Mouse (Mus musculus) olfactory bulb, adult 2 months (tissue): Measurements from ENCODE around the gene Mrpl9. TPM values are rescaled to one million over a fixed set of nuclear protein-coding genes. Genes with fewer than 3 reads are reported as not detected.
A peak's percentile ranks its signal among the peaks of the same experiment; 100 is the strongest.

Source experiments
- H3K27ac ChIP-seq: fragments of 200-500 bp; 2 replicates; pipeline ENCODE4 v1.5.1; 2012; ENCODE audit warnings: low read depth, low read length; ENCODE audit not compliant: insufficient read depth
- H3K4me1 ChIP-seq: fragments of 200-500 bp; 2 replicates; pipeline ENCODE4 v1.6.1; 2012; ENCODE audit warnings: low read length; ENCODE audit not compliant: control insufficient read depth, insufficient read depth
- H3K4me3 ChIP-seq: fragments of 200-500 bp; 2 replicates; pipeline ENCODE4 v1.5.1; 2012; ENCODE audit warnings: mild to moderate bottlenecking, low read depth, low read length, moderate library complexity; ENCODE audit not compliant: insufficient read depth
- CTCF ChIP-seq: fragments of 200-500 bp; IDR thresholded peaks from 2 replicates; pipeline ENCODE4 v1.5.1; 2012; ENCODE audit warnings: low read depth, mild to moderate bottlenecking, low read length, moderate library complexity; ENCODE audit not compliant: insufficient read depth
- POLR2A ChIP-seq: fragments of 200-500 bp; IDR thresholded peaks from 2 replicates; pipeline ENCODE4 v1.6.1; 2012; ENCODE audit warnings: mild to moderate bottlenecking, low read depth, low read length, moderate library complexity; ENCODE audit not compliant: insufficient read depth
- WGBS: fragments of 180-500 bp; shearing (Covaris S2); methylation state at CpG from one replicate; pipeline ENCODE4 v1.1.7; 2018; 5-methylcytosine and 5-hydroxymethylcytosine counted together
- polyA plus RNA-seq: library from polyadenylated mRNA; stranded (reverse); fragments of >200 nt; gene quantifications from 2 replicates; pipeline ENCODE4 v1.2.4, GENCODE M21; 2012; ENCODE audit warnings: low replicate concordance; ENCODE audit not compliant: missing spikeins, insufficient read depth, insufficient read length

The Mrpl9 gene
- polyA plus RNA-seq, 1 experiment: not detected

DNA sequence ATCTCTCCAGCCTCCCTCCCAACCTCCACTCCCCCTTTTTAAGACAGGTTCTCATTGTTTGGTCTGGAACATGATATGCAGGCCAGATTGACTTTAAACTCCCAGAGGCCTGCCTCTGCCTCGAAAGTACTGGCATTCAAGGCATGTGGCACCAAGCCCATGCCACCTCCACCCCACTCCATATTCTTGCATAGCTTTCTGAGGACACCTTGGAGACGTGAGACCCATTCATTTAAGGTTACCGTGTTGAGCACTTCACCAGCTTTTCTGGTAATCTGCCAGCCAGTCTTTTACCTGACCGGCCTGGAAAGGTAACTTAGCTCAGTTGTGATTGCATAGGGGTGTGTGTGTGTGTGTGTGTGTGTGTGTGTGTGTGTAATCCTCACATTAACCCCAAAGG is 37.6 kb upstream of the Mrpl9 start:
- TF ChIP-seq CTCF: no peak
- TF ChIP-seq POLR2A: no peak
- H3K4me3 ChIP-seq: no peak overlapping the region
- WGBS: 76% methylated on average over 4 of the region's 4 CpGs
- peaks cover 17% of the 10 kb centered on the region for H3K4me1 ChIP-seq
- H3K27ac ChIP-seq: no peak overlapping the region

DNA sequence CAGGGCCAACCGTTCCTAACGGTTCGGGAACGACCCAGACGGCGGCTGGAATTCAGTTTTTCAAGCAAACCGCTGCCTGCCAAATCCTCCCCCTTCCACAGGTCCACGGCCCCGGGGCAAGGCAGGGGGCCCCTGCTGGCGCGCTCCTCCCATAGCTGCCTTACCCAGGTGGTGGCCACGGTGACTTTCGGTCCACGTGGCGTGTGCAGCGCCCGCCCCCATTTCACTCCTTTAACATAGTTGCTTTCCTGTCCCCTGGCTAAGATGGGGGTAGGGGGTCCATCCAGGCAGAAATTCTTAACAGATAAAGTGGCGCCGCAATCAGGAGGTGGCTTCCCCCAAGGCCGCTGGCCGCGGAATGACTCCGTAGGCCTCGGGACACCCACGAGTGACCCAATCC is 30.6 kb upstream of the Mrpl9 start:
- under 1% methylated on average over 25 of the region's 25 CpGs for WGBS
- no peak for TF ChIP-seq POLR2A
- no peak for TF ChIP-seq CTCF
- 0 out of 2 replicates have a peak, but pooled peaks cover 3% of the 10 kb centered on the region for H3K4me1 ChIP-seq
- peak overlapping the region; percentile 77 for H3K27ac ChIP-seq
- H3K4me3 ChIP-seq: peak overlapping the region; percentile 79

DNA sequence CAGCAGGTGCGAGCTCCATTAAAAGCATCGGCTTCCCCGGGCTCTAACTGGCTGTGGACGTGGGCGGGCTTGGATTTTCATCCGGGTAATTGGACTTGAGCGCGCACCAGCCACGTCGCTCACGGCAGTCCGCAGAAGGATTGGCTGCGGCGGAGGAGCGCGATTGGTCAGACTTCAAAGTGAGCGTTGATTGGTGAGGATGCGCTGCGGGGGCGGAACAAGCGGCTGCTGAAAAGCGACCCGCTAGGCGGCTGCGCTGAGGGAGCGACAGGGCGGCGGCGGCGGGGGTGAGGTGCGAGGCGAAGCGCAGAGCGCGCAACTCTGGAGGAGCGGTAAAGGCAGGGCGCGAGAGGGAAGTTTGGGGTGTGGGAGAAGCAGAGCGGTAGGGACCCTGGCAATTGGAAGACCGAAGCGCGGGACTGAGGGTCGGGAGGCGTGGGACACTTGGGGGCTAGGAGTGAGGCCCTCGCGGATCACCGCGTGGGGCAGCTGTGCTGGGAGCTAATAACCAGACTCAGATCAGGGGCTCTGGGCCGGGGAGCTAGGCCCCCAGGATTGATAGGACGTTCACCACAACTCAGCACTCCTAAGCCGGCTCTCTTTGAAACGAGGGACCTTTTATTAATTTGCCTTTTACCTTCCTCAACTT is 30.0 kb upstream of the Mrpl9 start, which contains the start of gene Tdrkh:
TSS of gene Tdrkh (plus strand) at position 243 of the 649 bp plus-strand sequence.
- H3K4me3 ChIP-seq: peak within 1 kb of the TSS; percentile 79
- TF ChIP-seq POLR2A (peak; percentile 79), CTCF (no peak)
- H3K4me1 ChIP-seq: 0 out of 2 replicates have a peak, but pooled peaks cover 3% of the 10 kb centered on the region
- 3% methylated on average over 52 of the region's 52 CpGs for WGBS
- peak within 1 kb of the TSS; percentile 77 for H3K27ac ChIP-seq

DNA sequence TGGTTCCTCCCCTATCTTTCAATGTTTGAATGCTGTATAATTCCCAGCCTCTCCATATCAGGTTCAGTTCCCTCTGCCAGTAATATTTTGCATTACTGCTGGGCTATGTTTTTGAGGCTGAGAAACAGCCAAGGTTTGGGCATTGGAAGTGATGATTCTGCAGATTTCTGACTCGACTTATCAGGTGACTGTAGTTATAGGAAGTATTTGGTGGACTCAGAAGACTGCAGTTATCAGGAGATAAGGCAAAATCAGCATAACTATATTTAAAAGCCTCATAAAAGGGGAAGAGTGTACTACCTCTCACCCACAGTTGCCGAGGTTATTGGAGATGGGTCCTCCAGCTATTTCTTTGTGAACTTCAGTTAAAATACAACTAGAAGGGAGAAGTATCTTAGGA is 12.1 kb upstream of the Mrpl9 start:
- no peak overlapping the region for H3K4me3 ChIP-seq
- no peak for TF ChIP-seq CTCF
- no peak for TF ChIP-seq POLR2A
- WGBS: 82% methylated on average over 2 of the region's 2 CpGs
- no peaks in the 10 kb centered on the region for H3K4me1 ChIP-seq
- H3K27ac ChIP-seq: no peak overlapping the region

DNA sequence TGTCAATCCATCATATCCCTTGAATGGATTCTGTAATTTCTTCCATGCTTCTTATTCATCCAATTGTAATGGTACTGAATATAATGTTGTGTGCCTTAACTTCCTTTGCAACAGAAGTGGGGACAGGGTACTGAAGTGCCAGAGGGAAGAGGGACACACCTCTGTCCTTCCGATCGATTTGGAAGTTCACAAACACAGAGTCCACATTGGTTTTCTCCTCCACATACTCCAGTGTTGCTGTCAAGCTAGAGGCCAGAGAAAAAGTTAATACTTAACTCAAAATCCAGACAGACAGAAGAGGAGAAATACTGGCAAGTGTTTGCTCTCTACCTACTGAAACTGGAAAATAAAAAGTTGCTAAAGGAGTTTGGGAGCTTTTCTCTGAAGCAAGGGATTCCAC is 8.8 kb upstream of the Mrpl9 start:
- Histone ChIP-seq H3K27ac (no peak overlapping the region), H3K4me1 (no peaks in the 10 kb centered on the region), H3K4me3 (no peak overlapping the region)
- WGBS: 90% methylated on average over 2 of the region's 2 CpGs
- no peak for TF ChIP-seq POLR2A
- TF ChIP-seq CTCF: no peak

GRCm38 (mm10) chr3:94436420-94436819 is 6.7 kb upstream of the Mrpl9 start:
- H3K27ac ChIP-seq: no peak overlapping the region
- 89% methylated on average over 9 of the region's 9 CpGs for WGBS
- TF ChIP-seq POLR2A: no peak
- H3K4me3 ChIP-seq: no peak overlapping the region
- H3K4me1 ChIP-seq: no peaks in the 10 kb centered on the region

DNA sequence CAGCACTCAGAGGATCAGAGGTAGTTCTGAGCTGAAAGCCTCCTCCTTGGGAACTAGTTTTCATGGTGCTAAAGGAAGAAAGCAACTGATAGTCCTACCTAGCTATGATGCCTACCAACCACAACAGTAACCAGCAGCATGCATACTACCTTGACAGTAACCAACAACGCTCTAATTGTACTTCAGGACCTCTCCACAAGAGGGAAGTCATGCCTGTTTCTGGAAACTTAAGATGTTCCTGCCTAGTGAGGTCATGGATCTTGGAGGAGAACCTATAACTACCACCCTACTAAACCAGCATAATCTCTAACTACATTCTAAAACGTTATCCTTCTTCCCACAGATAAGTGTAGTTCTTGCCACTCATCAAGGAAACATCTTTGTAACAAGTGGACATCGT is 1.9 kb upstream of the Mrpl9 start:
- no peak for TF ChIP-seq CTCF
- no peak for TF ChIP-seq POLR2A
- H3K4me3 ChIP-seq: no peak overlapping the region
- no peaks in the 10 kb centered on the region for H3K4me1 ChIP-seq
- H3K27ac ChIP-seq: no peak overlapping the region
- WGBS: 37% methylated on average over 3 of the region's 3 CpGs

GRCm38 (mm10) chr3:94443597-94443964 is 463 bp downstream of the Mrpl9 start, which contains the start of gene Oaz3:
Gene Oaz3 (minus strand): TSS chr3:94443915.
- Histone ChIP-seq H3K27ac (peak within 1 kb of the TSS; percentile 55; the same call in 1 of the 2 replicates), H3K4me1 (no peaks in the 10 kb centered on the region), H3K4me3 (peak within 1 kb of the TSS; percentile 91)
- under 1% methylated on average over 24 of the region's 24 CpGs for WGBS
- no peak for TF ChIP-seq CTCF
- no peak for TF ChIP-seq POLR2A

DNA sequence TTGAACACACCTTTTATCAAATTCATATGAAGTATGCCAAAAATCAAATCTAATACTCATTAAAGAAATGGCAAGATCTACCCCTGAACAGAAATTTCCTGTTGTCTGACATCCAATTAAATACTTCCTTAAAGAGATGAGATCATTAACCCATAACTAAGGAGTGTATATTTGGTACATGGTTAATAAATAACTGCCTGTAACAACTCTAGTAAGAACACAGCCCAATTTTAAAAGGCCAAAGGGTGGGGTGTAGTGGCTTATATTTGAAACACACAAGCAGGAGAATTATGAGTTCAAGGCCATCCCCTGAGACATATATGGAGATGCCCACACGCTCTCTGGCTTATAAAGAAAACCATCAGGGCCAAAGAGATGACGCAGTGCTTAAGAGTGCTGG is 6.3 kb downstream of the Mrpl9 start:
- Histone ChIP-seq H3K4me3 (no peak overlapping the region), H3K27ac (no peak overlapping the region), H3K4me1 (no peaks in the 10 kb centered on the region)
- 93% methylated on average over 2 of the region's 2 CpGs for WGBS
- TF ChIP-seq CTCF (no peak), POLR2A (no peak)

DNA sequence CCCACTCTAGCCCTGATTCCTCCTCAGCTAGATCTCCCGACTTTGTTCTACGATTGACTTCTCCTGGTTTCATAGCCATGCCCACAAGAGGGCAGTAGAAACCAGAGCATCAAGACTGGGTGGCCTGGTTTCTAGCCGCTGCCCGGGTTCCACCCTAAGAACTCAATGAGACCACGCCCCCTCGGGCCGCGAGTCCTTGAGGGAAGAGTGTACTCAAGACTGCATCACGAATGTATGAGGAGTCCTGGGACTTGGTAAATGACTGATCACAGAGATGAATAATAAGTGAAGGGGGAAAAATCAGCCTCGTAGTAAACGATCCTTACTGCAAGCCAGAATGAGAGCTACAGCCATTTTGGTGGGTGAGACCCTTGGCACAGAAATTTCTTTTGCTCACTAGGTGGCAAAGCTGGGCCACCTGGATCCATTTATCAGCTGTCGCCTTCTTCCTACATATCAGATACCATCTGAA is 13.4 kb downstream of the Mrpl9 start:
- Histone ChIP-seq H3K4me1 (peaks cover 2% of the 10 kb centered on the region; the same call in 1 of the 2 replicates), H3K4me3 (peak overlapping the region; percentile 32)

More for the DNA sequence above, 13.4 kb downstream of the Mrpl9 start:
- no peak overlapping the region for H3K27ac ChIP-seq
- WGBS: 2% methylated on average over 12 of the region's 12 CpGs
- TF ChIP-seq POLR2A (no peak), CTCF (peak; percentile 58)
